In the genomic region with DNA sequence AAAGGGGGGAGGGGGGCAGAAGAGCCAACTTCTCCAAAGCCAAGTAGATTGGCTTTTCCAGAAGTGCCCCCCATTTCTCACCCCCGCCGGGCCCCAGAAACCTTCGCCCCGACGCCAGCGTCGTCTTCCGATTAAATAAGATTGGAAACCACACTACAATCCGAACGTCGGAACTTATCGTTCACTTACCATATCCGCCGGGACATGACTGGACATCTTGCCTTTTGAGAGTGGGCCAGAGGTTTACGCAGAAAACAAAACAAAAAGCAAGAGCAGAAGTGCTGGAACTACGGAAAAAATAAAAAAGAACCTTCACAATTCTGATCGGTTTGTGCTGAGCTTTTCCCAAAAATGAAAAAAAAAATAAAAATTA, we compare ENCODE assay signal across 8 mouse cellular contexts. TPM values are rescaled to one million over a fixed set of nuclear protein-coding genes. Genes with fewer than 3 reads are reported as not detected.
A peak's percentile ranks its signal among the peaks of the same experiment; 100 is the strongest.
DNase-seq lines count a peak whose midpoint lies in the region; ATAC-seq and TF ChIP-seq lines count a peak whose summit lies in the region.

No protein-coding gene starts in this region.

- no peak for ATAC-seq in forebrain, embryonic 15.5 days (replicated peaks)
- ATAC-seq in intestine, embryonic 16.5 days = no peak

- no peaks in the 10 kb centered on the region for H3K36me3 ChIP-seq in kidney, adult 2 months (ENCODE audit: control insufficient read depth, insufficient read depth, low read length)
- no peaks in the 10 kb centered on the region for H3K36me3 ChIP-seq in forebrain, embryonic 15.5 days
- no peaks in the 10 kb centered on the region for H3K36me3 ChIP-seq in intestine, embryonic 16.5 days (ENCODE audit: control insufficient read depth, insufficient read depth, low read length)

- H3K9ac ChIP-seq in forebrain, embryonic 15.5 days (replicated peaks) = peak overlapping the region; percentile 84
- H3K9ac ChIP-seq in intestine, embryonic 16.5 days (ENCODE audit: low read depth, low read length) = peak overlapping the region; percentile 86

- no peak for TF ChIP-seq CTCF in kidney, adult 2 months (conservative IDR thresholded peaks at IDR 0.05; ENCODE audit: insufficient read depth, insufficient read length, low read depth, low read length)

- H3K4me1 ChIP-seq in kidney, adult 2 months (ENCODE audit: control insufficient read depth, insufficient read depth, low read length) = peaks cover 29% of the 10 kb centered on the region
- H3K4me1 ChIP-seq in forebrain, embryonic 15.5 days = peaks cover 52% of the 10 kb centered on the region
- peaks cover 26% of the 10 kb centered on the region for H3K4me1 ChIP-seq in intestine, embryonic 16.5 days (ENCODE audit: control insufficient read depth, insufficient read depth, low read length)

- peak overlapping the region; percentile 97 for H3K27ac ChIP-seq in kidney, adult 2 months (ENCODE audit: insufficient read depth, low read depth, low read length)
- peak overlapping the region; percentile 99 for H3K27ac ChIP-seq in forebrain, embryonic 15.5 days (replicated peaks)
- peak overlapping the region; percentile 96 for H3K27ac ChIP-seq in intestine, embryonic 16.5 days (ENCODE audit: low read length)

- TF ChIP-seq POLR2A in kidney, adult 2 months (IDR thresholded peaks at IDR 0.05; ENCODE audit: low read depth, low read length) = no peak

- H3K4me3 ChIP-seq in kidney, adult 2 months (ENCODE audit: insufficient read depth, low read depth, low read length) = peak overlapping the region; percentile 99
- H3K4me3 ChIP-seq in forebrain, embryonic 15.5 days = peak overlapping the region; percentile 86
- H3K4me3 ChIP-seq in intestine, embryonic 16.5 days (ENCODE audit: low read length) = peak overlapping the region; percentile 55

- H3K4me2 ChIP-seq in forebrain, embryonic 15.5 days (replicated peaks) = peak overlapping the region; percentile 59
- peak overlapping the region; percentile 78 for H3K4me2 ChIP-seq in intestine, embryonic 16.5 days (ENCODE audit: low read depth, low read length)

- H3K27me3 ChIP-seq in kidney, adult 2 months (replicated peaks; ENCODE audit: control insufficient read depth, insufficient read depth, low read length) = no peaks in the 10 kb centered on the region
- H3K27me3 ChIP-seq in forebrain, embryonic 15.5 days = no peaks in the 10 kb centered on the region
- no peaks in the 10 kb centered on the region for H3K27me3 ChIP-seq in intestine, embryonic 16.5 days (replicated peaks; ENCODE audit: control insufficient read depth, insufficient read depth, low read length)

- WGBS in kidney, adult 2 months = under 1% methylated on average over 17 of the region's 17 CpGs
- WGBS in forebrain, embryonic 15.5 days = under 1% methylated on average over 17 of the region's 17 CpGs
- WGBS in intestine, embryonic 16.5 days = under 1% methylated on average over 17 of the region's 17 CpGs

- no peaks in the 10 kb centered on the region for H3K9me3 ChIP-seq in forebrain, embryonic 15.5 days
- H3K9me3 ChIP-seq in intestine, embryonic 16.5 days (ENCODE audit: control insufficient read depth, low read length) = no peaks in the 10 kb centered on the region

- peak; percentile 51 for DNase-seq in kidney, adult 2 months
- DNase-seq in kidney, adult 11 months = no peak
- DNase-seq in T-cell, adult 2 months (ENCODE audit: low spot score) = peak; percentile 28
- DNase-seq in lung, postnatal 36 days = peak; percentile 58
- DNase-seq in thymus, postnatal 10 days (ENCODE audit: low spot score in 2 of 2) = peak; percentile 12 to 16
- no peak for DNase-seq in right cerebral cortex, postnatal 36 days (ENCODE audit: low spot score in 2 of 2)

RNA-seq across cellular contexts. Expression of a gene that starts 0.8 kb away (rescaled TPM):
- polyA plus RNA-seq in kidney, adult 2 months (2012; rRNA removed) = 71.2 and 71.3 TPM in 2 replicates
- polyA plus RNA-seq in forebrain, embryonic 15.5 days (2015; fragmentation: Nextera tagmentation; extraction: Ambion mirVana) = 87.8 and 91.1 TPM in 2 replicates
- polyA plus RNA-seq in intestine, embryonic 16.5 days (2015; fragmentation: Nextera tagmentation; extraction: Ambion mirVana) = 27.0 and 59.0 TPM in 2 replicates

Comparison
In these comparisons a context has a peak if more than half of its experiments do, and no peak if none do; other contexts are left out.
1. DNase-seq: peak in kidney, adult 2 months (single experiment), T-cell, adult 2 months (single experiment), lung, postnatal 36 days (single experiment) and thymus, postnatal 10 days (2 of 2); none in kidney, adult 11 months (single experiment) and right cerebral cortex, postnatal 36 days (0 of 2).
2. Peak in every context shown above with its lines, with median percentiles within 50 percentile points of each other: H3K27ac ChIP-seq and H3K4me3 ChIP-seq.